Mouse (Mus musculus) cerebellum, adult 11 months (tissue): ENCODE results near the gene Lrrc32.
A peak's percentile ranks its signal among the peaks of the same experiment; 100 is the strongest.

Experiments used
- DNase-seq: peaks from one replicate; pipeline ENCODE4 v3.0.0; 2022

The Lrrc32 gene

GRCm38 (mm10) chr7:98489131-98489530 lies at the start of gene Lrrc32:
Lrrc32 (plus strand) TSS chr7:98489283.
- DNase-seq = no peak

DNA sequence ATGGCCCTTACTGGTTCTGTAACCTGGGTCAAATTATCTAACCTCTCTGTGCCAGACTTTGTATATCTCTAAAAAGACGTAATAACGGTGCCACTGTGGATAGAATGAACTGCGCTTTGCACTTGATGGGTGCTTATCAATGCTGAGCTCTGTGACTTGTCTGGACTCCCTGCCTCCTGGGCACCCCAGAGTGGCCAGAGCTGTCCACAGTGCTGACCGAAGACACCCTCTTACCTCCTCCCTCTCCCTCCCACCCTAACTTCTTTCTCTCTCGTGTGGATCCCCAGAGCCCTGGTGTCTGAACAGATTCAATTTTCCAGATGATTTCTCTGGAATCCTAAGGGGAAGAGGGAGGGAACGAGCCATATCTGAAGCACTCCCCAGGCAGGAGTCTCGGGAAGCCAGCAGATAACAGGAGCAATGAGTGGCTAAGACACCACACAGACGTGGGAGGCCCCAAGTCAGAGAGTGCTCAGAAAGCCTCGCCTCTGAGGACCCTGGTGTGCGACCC lies 49.1 kb upstream of the Lrrc32 start, which contains the start of gene Gucy2d:
Gene Gucy2d (plus strand): TSS at position 461 of the 511 bp plus-strand sequence.
- no peak for DNase-seq

- no peak for DNase-seq
These were observed 42.2 kb upstream of the Lrrc32 start for GRCm38 (mm10) chr7:98446873-98447272.

GRCm38 (mm10) chr7:98447585-98448308 lies 41.3 kb upstream of the Lrrc32 start:
- DNase-seq = no peak

GRCm38 (mm10) chr7:98448309-98448630 lies 40.8 kb upstream of the Lrrc32 start:
- no peak for DNase-seq

DNA sequence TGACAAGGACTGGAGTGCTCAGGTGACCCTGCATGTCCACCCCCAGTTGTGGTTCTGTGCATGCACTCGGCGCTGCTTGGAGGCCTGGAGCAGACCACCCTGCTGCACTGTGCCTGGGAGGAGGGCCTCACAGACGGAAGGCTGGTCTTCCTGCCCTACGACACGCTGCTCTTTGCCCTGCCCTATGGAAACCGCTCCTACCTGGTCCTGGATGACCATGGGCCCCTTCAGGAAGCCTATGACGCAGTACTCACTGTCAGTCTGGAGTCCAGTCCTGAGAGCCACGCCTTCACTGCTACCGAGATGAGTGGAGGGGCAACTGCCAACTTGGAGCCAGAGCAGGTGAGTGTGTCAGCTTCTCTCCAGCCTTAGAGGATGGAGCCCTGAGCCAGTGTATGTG lies 39.4 kb upstream of the Lrrc32 start:
- no peak for DNase-seq

DNA sequence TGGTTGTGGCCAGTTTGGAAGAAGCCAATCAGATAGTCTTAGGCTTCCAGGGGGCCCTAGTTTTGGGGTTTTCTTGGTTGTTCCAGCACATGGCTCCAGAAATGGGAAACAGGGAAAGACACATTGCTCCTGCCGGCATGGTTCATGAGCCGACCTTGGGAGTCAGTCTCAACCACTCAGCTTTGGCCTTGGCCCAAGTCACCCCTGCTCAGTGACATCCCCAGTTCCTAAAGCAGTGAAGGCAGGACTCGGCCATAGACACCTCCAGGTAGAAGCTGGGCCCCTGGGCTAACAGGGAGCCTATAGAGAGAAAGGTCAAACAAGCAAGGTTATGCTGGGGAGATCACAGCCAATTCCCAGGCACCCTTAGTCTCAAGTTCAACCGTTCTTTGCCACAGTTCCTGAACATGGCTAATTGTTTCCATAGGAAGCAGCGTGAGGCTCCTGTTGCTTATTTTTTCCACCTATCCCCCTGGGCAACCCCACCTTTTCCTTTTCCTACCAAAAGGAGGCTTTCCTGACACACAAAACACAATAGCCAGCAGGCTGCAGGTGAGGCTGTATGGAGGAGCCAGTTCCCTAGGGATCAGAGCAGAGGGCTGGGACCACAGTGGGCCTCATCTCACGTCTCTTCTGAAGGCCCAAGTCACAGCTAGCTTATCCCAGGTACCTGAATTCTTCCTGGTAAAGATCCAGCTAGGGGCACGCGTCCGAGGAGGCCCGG lies 34.5 kb upstream of the Lrrc32 start:
- DNase-seq = no peak

- no peak for DNase-seq
These were observed 28.8 kb upstream of the Lrrc32 start for GRCm38 (mm10) chr7:98460319-98460718.

GRCm38 (mm10) chr7:98469089-98469488 lies 20.0 kb upstream of the Lrrc32 start:
- no peak for DNase-seq

GRCm38 (mm10) chr7:98472529-98472928 lies 16.6 kb upstream of the Lrrc32 start:
- DNase-seq = no peak

- no peak for DNase-seq
These were observed 14.5 kb upstream of the Lrrc32 start for GRCm38 (mm10) chr7:98474558-98474957.

- peak; percentile 52 for DNase-seq
These were observed 11.9 kb upstream of the Lrrc32 start for GRCm38 (mm10) chr7:98477153-98477552.

DNA sequence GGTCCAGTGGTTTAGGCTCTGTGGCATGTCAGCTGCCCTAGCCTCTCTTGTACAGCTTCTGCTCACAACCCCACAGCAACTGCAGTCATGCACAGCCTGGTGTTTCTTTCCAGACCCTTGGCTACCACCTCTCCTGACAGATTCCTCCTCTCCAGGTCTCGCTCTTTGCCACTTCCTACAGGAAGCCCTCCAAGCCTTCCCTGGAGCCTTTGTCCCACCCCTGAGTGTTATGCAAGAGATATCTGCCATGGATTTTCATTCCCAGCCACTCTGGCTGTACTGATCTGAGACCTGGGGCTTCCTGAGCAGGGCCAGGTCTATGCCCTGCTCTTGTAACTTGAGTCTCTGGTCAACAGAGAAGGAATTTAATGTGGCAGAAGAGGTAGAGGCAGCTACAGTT lies 8.6 kb upstream of the Lrrc32 start:
- DNase-seq = no peak

- DNase-seq = peak; percentile 78
These were observed 7.9 kb upstream of the Lrrc32 start for GRCm38 (mm10) chr7:98481066-98481734.

DNA sequence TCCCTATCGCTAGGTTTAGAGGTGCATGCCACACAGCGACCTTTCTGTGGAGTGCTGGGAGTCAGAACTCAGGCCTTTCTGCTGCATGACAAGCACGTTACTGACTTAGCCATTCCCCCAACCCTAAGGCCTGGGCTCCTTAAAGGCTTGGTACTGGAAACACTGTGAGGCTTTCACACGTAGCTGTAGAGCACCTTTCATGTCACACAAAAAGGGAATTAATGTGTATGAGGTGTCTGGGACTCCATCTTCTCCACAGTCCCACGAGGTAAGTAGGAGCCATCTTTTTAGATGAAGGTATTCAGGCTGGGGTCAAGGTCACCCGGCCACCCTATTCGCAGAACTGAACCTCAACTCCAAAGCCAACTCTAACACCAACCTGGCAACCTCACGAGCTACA lies 7.2 kb upstream of the Lrrc32 start:
- no peak for DNase-seq

DNA sequence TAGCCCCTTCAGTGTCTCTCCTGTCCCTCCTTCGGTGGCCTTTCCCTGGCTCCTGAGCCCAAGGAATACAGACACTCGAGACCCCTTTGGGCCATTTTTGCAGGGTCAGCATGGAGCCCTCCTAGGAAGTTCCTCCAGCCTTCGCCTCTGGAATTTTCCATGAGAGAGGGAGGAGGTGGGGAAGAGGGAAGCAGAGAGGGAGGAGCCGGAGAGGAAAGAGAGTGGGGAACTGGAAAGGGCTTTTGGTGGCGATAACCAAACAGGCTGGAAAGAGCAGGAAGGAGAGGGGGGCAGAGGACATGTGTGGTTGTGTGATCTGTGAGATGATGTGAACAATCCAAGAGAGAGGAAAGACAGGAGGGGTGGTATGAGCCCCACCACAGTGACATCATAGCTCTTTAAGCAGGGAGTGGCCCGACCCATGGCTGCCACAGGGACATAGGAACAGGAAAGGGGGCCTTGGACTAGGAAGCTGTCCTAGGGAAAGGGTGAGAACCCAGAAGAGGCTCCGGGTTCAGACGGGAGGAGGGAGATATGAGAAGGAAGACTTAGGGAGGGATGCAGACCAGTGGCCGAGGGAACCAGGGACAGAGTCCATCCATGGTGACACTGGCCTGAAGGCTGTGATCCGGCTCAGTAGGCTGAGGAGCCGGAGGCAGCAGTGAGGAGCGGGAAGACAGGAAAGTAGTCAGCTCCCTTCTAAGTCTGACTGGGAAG lies 6.4 kb upstream of the Lrrc32 start:
- no peak for DNase-seq

DNA sequence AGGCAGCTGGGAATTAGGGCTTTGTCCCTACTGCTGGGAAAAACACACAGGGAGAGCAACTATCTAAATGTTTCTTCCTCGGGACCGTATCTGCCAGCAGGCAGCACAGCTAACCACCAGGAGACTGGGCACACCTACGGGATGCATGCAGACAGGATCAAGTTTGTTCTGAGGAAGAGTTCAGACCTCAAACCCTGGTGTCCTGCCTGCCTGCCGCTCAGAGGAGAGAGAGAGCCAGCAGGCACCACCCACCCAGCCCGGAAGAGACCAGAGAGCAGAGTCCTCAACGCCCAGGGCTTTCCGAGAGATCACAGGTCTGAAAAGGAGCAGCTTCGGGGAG lies 5.8 kb upstream of the Lrrc32 start:
- DNase-seq = no peak

GRCm38 (mm10) chr7:98484878-98485277 lies 4.2 kb upstream of the Lrrc32 start:
- no peak for DNase-seq

DNA sequence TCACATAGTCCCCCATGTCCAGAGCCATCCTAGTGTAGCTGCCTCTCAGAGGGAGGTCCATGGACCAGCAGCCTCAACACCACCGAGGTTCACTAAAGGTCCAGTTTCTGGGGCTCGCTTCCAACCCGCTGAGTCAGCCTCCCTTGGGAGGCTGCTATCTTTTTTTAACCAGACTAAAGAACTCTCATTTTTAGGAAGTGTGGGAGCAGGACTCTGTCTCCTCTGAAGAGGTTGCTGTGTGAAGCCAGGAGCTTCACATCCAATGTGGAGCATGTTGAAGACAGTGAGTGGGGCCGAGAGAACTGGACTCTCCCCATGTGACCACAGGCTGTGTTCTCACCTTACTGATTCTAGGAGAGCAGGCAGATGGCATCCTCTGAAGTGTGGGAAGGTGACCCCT lies 3.6 kb upstream of the Lrrc32 start:
- DNase-seq = no peak

DNA sequence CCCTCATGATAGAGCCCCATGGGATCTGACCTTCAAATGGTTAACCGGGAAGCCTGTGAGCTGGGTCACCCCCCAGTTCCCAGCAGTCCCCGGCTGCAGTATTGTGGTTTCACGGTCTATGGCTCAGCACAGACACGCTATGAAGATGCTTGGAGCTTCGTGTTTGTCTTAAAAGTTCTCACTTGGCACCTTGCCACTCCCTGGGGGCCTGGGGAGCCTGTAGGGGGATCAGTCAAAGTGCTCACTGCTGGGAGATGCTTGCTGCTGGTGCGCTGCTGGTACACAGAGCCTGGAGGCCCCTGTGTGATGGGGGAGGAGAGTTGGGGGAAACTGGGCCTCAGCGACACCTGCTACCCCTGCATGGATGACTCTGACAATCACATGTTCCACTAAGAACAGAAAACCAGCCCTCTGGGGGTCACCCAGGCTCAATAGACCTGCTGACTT lies 2.6 kb upstream of the Lrrc32 start:
- no peak for DNase-seq

- DNase-seq = no peak
These were observed 1.7 kb upstream of the Lrrc32 start for GRCm38 (mm10) chr7:98487202-98487980.

GRCm38 (mm10) chr7:98488398-98489130 lies 519 bp upstream of the Lrrc32 start:
- DNase-seq = no peak
